Mouse (Mus musculus) urinary bladder, adult 18-20 months (tissue): ENCODE measurements around the gene Atp13a3.

ENCODE experiments used
- DNase-seq, 2 experiments: peaks; one replicate each; pipeline ENCODE4 v3.0.0; 2022; ENCODE audit warnings: low spot score in 2 of 2, mixed read lengths in 2 of 2

The Atp13a3 gene

GRCm38 (mm10) chr16:30314236-30314635 is 91.5 kb downstream of the Atp13a3 start:
- no peak for DNase-seq

- DNase-seq, result no peak
Observed at GRCm38 (mm10) chr16:30310647-30311046, 95.1 kb downstream of the Atp13a3 start, which contains the start of gene Gp5. Gene Gp5 (minus strand): TSS chr16:30310779.

GRCm38 (mm10) chr16:30310171-30310515 is 95.6 kb downstream of the Atp13a3 start:
- DNase-seq, result no peak

- DNase-seq, result peak in 1 of 2 experiments; percentile 35
Observed at GRCm38 (mm10) chr16:30309395-30310170, 96.2 kb downstream of the Atp13a3 start.

- peak; percentile 19 to 50 for DNase-seq
Observed at GRCm38 (mm10) chr16:30308616-30309394, 97.0 kb downstream of the Atp13a3 start.

- no peak for DNase-seq
Observed at GRCm38 (mm10) chr16:30307961-30308615, 97.7 kb downstream of the Atp13a3 start.

GRCm38 (mm10) chr16:30307306-30307705 is 98.5 kb downstream of the Atp13a3 start:
- no peak for DNase-seq

GRCm38 (mm10) chr16:30306102-30306501 is 99.7 kb downstream of the Atp13a3 start:
- no peak for DNase-seq

- no peak for DNase-seq
Observed at GRCm38 (mm10) chr16:30304236-30304635, 101.5 kb downstream of the Atp13a3 start.

GRCm38 (mm10) chr16:30303411-30303810 is 102.4 kb downstream of the Atp13a3 start:
- no peak for DNase-seq

- no peak for DNase-seq
Observed at GRCm38 (mm10) chr16:30302686-30303085, 103.1 kb downstream of the Atp13a3 start.

GRCm38 (mm10) chr16:30299711-30300277 is 106.0 kb downstream of the Atp13a3 start:
- DNase-seq, result no peak

GRCm38 (mm10) chr16:30297450-30297849 is 108.3 kb downstream of the Atp13a3 start:
- no peak for DNase-seq

GRCm38 (mm10) chr16:30296601-30297275 is 109.0 kb downstream of the Atp13a3 start:
- no peak for DNase-seq

GRCm38 (mm10) chr16:30295106-30295505 is 110.7 kb downstream of the Atp13a3 start:
- no peak for DNase-seq

- DNase-seq, result no peak
Observed at GRCm38 (mm10) chr16:30290436-30290835, 115.3 kb downstream of the Atp13a3 start.

GRCm38 (mm10) chr16:30285701-30286100 is 120.1 kb downstream of the Atp13a3 start:
- DNase-seq, result no peak

GRCm38 (mm10) chr16:30283743-30284337 is 121.9 kb downstream of the Atp13a3 start:
- DNase-seq, result peak in 1 of 2 experiments; percentile 37

GRCm38 (mm10) chr16:30282844-30283495 is 122.8 kb downstream of the Atp13a3 start, which contains the start of gene Lrrc15:
Gene Lrrc15 (minus strand): TSS chr16:30283256.
- DNase-seq, result no peak

GRCm38 (mm10) chr16:30280676-30281297 is 125.0 kb downstream of the Atp13a3 start:
- DNase-seq, result no peak
